Mouse (Mus musculus): ENCODE results near the gene Ccdc32. TPM values are rescaled to one million over a fixed set of nuclear protein-coding genes. Genes with fewer than 3 reads are reported as not detected.

Gene Ccdc32
- total RNA-seq, 2 experiments from 2014 or later: 7.4 to 8.2 TPM

Other genes with a start within 250 kb of the Ccdc32 start
- under 1 TPM; 0.34 to 0.35 TPM for gene Disp2, start 249.7 kb downstream of the Ccdc32 start, total RNA-seq (2021)
- 10 to 100 TPM in 1 of 2 experiments, 1 to 10 TPM in 1; 9.4 to 10.0 TPM for gene Knstrn, start 215.4 kb downstream of the Ccdc32 start, total RNA-seq (2021)
- gene Ivd, start 167.4 kb downstream of the Ccdc32 start, total RNA-seq (2021): 10 to 100 TPM; 57.9 to 75.4 TPM
- 1 to 10 TPM; 4.8 to 7.4 TPM for gene Bahd1, start 129.0 kb downstream of the Ccdc32 start, total RNA-seq (2021)
- gene Chst14, start 102.9 kb downstream of the Ccdc32 start, total RNA-seq (2021): 10 to 100 TPM in 1 of 2 experiments, 1 to 10 TPM in 1; 9.8 to 11.3 TPM
- 1 to 10 TPM; 3.8 to 4.3 TPM for gene Rpusd2, start 5.4 kb upstream of the Ccdc32 start, total RNA-seq (2021)
- gene Knl1, start 17.7 kb upstream of the Ccdc32 start, total RNA-seq (2021): 1 to 10 TPM; 4.9 to 7.7 TPM
- 1 to 10 TPM; 3.7 to 4.0 TPM for gene Rad51, start 83.4 kb upstream of the Ccdc32 start, total RNA-seq (2021)
- gene Rmdn3, start 127.6 kb upstream of the Ccdc32 start, total RNA-seq (2021): 1 to 10 TPM; 6.8 to 8.9 TPM
- gene Gchfr, start 138.4 kb upstream of the Ccdc32 start, total RNA-seq (2021): under 1 TPM in 1 of 2 experiments, not detected in 1; 0.72 TPM
- gene Gm14137, start 145.1 kb upstream of the Ccdc32 start, total RNA-seq (2021): under 1 TPM in 1 of 2 experiments, not detected in 1; 0.16 TPM
- gene Zfyve19, start 179.2 kb upstream of the Ccdc32 start, total RNA-seq (2021): 10 to 100 TPM; 13.6 to 21.8 TPM
- 10 to 100 TPM; 11.8 to 11.9 TPM for gene Dnajc17, start 179.4 kb upstream of the Ccdc32 start, total RNA-seq (2021)
- gene Ppp1r14d, start 200.5 kb upstream of the Ccdc32 start, total RNA-seq (2021): not detected
- gene Spint1, start 208.0 kb upstream of the Ccdc32 start, total RNA-seq (2021): under 1 TPM; 0.18 to 0.49 TPM
- gene Rhov, start 241.9 kb upstream of the Ccdc32 start, total RNA-seq (2021): not detected

Data from gastrocnemius, postnatal 10 days (tissue).